Mouse (Mus musculus): Measurements from ENCODE around the gene Maged2. TPM values are rescaled to one million over a fixed set of nuclear protein-coding genes. Genes with fewer than 3 reads are reported as not detected.

Maged2 gene
- 1 to 10 TPM; 1.9 to 2.2 TPM for total RNA-seq (2023)

GRCm38 (mm10) chrX:150814139-150814469 lies at the start of gene Maged2:
Gene Maged2, minus strand, starts transcription at chrX:150814345.

Other genes starting within 250 kb of the Maged2 start
- 1 to 10 TPM; 2.1 to 3.7 TPM for gene Pfkfb1, start 226.1 kb downstream of the Maged2 start, total RNA-seq (2023)
- 10 to 100 TPM; 12.4 to 15.9 TPM for gene Apex2, start 224.5 kb downstream of the Maged2 start, total RNA-seq (2023)
- not detected for gene Tro, start 156.8 kb downstream of the Maged2 start, total RNA-seq (2023)
- 10 to 100 TPM; 17.1 to 23.2 TPM for gene Gnl3l, start 203.0 kb upstream of the Maged2 start, total RNA-seq (2023)
- gene Fgd1, start 231.8 kb upstream of the Maged2 start, total RNA-seq (2023) = under 1 TPM; 0.21 to 0.34 TPM